Mouse (Mus musculus): ENCODE data around the gene Pctp.

The Pctp gene

DNA sequence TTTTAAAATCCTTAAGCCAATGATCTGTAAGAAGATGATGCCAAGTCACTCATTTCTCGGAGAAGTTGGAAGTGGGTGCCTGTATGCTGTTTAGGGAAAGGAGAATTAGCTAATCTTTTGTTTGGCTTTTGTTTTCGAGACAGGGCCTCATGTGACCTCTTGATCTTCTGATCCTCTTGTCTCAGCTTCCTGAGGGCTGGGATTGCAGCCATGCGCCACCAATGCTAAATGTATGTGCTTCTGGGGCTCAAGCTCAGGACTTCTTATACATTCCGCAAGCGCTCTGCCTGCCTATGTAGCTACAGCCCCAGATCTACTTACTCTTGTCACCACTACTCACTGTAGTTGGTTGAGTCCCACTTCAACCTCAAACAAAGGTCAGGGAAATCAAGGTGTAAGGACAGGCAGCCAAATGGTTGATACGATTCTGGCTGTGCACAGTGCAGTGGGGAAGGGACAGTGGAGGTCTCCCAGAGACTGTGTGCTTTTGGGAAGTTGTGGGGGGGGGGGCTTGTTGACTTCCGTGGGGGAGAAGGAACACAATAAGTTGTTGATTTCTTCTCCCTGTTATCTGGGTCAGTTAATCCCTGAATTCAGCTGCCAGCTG lies 24.8 kb downstream of the Pctp start:
- no peak for DNase-seq (ENCODE audit: low spot score in 2 of 2)

DNA sequence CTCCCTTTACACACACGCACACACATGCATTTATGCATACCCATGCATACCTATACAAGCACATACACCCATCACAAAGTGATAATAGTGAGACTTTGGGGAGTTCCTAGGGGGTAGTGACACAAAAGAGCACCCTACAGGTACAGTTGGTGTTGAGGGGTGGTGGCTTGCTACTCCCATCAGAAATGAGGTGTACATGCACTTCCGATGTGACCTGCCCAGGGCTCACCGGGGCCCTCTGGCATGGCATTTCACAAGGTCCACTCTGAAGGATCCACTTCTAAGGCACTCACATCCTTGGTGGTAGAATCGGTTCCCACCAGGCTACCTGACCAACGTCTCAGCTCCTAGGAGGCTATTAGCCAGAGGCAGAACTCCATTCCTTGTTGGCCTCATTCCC lies 26.3 kb downstream of the Pctp start:
- no peak for DNase-seq (ENCODE audit: low spot score in 2 of 2)

DNA sequence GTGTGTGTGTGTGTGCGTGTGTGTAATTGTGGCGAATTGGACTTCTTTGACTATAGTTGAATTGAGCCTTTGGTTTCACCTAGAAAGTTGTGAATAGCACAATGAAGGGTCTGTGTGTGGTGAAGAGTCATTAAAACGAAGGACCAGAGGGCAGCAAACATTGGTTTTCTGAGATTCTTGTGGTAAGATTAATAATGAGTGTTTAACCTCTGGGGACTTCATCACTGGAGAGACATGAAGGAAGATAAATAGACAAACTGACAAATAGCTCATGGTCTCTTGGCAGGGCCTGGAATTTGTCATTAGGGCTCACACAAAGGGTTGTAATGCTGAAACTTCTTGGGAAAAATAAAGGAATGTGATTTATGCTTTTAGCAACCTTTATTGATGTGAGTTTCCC lies 31.4 kb downstream of the Pctp start:
- DNase-seq (ENCODE audit: low spot score in 2 of 2) = no peak

DNA sequence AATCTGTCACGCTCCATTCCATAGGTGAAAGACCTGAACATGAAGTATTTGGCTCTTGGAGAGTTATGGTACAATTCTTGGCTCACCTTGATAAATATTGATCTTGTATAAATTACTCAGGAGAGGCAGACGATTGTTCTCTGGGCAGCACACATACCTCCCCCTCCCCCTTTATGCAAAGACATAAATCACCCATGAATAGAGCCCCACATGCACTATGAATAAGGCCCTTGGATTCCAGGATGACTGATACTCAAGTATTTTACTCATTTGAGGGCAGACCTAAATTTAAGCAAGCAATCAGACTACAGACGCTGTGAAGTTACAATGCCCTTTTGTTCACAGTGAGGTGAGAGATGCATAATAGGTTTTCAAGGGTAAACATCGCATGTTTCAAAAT lies 32.0 kb downstream of the Pctp start:
- no peak for DNase-seq (ENCODE audit: low spot score in 2 of 2)

DNA sequence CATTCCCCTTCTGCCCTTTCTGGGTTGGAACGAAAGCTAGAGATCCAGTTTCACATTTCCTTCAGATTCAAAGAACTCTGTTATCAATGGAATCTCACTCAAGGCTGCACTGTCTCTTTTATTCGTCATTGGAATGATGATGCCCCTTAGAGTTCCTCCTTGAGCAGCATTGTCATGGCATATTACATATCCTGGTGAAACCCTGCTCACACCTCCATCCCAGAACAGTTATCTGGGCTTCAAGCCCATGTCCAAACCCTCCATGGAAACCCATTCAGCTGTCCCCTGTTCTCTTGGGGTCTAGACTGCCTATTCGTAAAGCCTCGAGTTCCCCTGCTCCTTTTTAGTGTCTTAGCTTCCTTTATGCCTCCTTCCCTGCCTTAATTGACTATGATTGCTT lies 33.6 kb downstream of the Pctp start:
- no peak for DNase-seq (ENCODE audit: low spot score in 2 of 2)

DNA sequence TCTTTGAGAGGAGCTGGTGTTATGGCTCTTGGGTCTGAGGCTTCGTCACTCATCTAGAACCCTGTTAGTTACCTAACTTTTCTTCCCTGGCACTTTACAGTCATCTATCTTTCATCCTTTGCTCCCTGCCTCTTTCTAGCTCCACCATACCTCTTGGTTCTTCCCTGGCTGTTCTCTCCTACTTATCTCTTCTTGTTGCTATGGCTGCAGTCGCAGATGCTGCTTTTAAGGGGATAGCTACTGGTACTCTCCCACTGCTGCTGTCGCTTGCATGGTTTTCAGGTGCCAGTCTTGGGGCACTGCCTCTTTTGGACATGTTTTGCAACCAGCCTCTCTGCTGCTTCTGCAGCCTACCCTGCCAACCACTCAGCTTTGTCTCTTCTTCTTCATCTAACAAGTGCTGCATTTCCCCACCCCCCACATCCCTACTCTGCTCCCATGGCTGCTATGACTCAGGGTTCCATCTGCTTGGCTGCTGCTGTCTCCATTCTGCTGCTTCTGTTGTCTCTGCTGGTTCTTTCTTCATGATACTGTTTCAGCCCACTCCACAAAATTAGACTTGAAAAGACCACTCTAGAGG lies 51.9 kb downstream of the Pctp start:
- peak; percentile 20 to 33 for DNase-seq (ENCODE audit: low spot score in 2 of 2)

DNA sequence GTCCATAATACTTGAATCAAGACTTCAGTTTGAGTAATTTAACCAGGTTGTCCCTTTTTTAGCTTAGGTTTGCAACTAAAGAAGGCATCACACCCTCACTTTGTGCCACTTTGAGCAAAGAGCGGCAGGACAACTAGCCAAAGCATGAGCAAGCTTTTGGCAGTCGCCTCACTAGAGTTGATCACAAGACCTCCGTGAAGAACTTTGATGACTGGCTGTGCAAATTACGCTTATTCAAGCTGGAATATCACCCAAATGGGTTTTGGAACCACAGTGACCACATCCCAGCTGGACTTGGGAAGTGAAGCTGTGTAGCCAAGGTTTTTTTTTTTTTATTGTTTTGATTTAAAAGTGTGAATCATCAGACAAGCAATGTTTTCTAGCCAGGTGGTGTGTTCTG lies 54.9 kb downstream of the Pctp start:
- DNase-seq (ENCODE audit: low spot score in 2 of 2) = no peak

DNA sequence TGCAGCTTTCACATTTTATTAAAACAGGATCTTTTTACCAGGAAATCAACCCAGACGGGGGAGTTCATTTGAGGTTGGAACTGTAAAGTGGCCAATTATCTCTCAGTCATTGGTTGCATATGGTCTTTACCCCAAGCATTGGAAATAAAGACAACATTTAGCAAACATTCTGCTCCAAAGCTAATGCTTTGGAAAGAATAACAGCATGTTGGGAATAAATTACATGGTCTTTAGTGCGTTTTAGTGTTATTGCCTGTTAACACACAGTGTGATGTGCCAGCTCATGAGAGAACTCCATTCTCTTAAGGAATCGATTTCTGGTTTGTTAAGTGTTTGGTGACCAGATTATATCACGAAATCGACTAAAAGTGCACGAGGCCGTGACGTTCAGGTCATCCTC lies 57.5 kb downstream of the Pctp start:
- no peak for DNase-seq (ENCODE audit: low spot score in 2 of 2)

DNA sequence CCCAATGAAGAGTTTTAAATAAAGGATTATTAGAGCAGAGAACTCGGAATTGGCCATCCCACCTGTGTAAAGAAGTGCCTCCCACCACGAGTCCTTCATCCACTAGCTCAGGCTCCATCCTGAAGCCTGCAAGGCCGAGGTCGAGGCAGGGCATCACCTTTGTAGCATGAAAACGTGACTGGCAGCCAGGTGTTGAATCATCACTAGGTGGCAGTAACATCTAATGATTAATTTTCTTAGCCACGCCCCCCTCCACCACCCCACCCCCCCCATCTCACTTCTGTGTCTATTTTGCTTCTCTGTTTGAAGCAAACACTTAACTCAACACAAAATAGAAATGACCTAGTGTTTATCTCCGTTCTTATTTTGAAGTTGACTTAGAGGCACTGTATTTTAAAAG lies 65.5 kb downstream of the Pctp start:
- DNase-seq (ENCODE audit: low spot score in 2 of 2) = no peak
